Mouse (Mus musculus) liver, embryonic 14.5 days (tissue): ENCODE results near the gene Mgat4e.

Experiments
- CTCF ChIP-seq: IDR thresholded peaks from 2 replicates; pipeline ENCODE4 v1.5.1; 2016; ENCODE audit warnings: antibody characterized with exemption, low read depth, control low read depth
- EP300 ChIP-seq: IDR thresholded peaks from 2 replicates; pipeline ENCODE4 v1.6.1; 2016; ENCODE audit warnings: antibody characterized with exemption, low read depth

- TF ChIP-seq CTCF (no peak), EP300 (no peak)
Measured at GRCm38 (mm10) chr1:134530618-134531017, 18.9 kb downstream of the Mgat4e start.
